Mouse (Mus musculus): ENCODE results near the gene Stk32b. TPM values are rescaled to one million over a fixed set of nuclear protein-coding genes. Genes with fewer than 3 reads are reported as not detected.
A peak's percentile ranks its signal among the peaks of the same experiment; 100 is the strongest.

Gene Stk32b
- polyA plus RNA-seq, 1 experiment: 13.7 TPM

GRCm38 (mm10) chr5:37587861-37588260, 129.1 kb downstream of the Stk32b start:
- WGBS: 48% methylated on average over 5 of the region's 5 CpGs
- Histone ChIP-seq H3K27ac (ENCODE audit: insufficient read depth, low read depth, low read length) (no peak overlapping the region), H3K27me3 (replicated peaks; ENCODE audit: control insufficient read depth, insufficient read depth, low read length) (no peaks in the 10 kb centered on the region), H3K4me1 (ENCODE audit: control insufficient read depth, insufficient read depth, low read length) (peaks cover 3% of the 10 kb centered on the region; the same call in 1 of the 2 replicates), H3K36me3 (ENCODE audit: control insufficient read depth, insufficient read depth, low read length) (no peaks in the 10 kb centered on the region), H3K4me3 (ENCODE audit: insufficient read depth, low read depth, low read length) (no peak overlapping the region)
- DNase-seq: peak; percentile 10
- TF ChIP-seq CTCF (conservative IDR thresholded peaks at IDR 0.05; ENCODE audit: insufficient read depth, insufficient read length, low read depth, low read length): no peak
- TF ChIP-seq POLR2A (IDR thresholded peaks at IDR 0.05; ENCODE audit: low read depth, low read length): no peak

DNA sequence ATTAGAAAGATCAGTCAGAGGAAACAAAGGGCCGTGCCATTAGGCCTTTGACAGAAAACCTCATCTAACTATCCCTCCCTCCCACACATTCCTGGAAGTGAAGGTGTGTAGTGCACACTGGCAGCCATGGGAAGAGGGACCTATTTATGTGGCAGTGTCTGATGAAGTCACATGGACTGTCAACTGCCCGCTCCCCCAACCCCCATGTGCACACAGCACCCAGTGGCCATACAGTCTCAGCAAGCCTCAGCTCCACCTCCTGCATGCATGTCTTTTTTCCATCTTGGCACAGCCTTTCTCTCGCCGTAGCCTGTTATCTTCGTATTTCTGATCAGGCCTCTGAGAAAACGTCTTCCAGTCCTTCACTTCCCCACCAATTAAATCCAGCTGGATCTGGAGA, 130.9 kb downstream of the Stk32b start:
- no peak for DNase-seq
- TF ChIP-seq CTCF (conservative IDR thresholded peaks at IDR 0.05; ENCODE audit: insufficient read depth, insufficient read length, low read depth, low read length): no peak
- TF ChIP-seq POLR2A (IDR thresholded peaks at IDR 0.05; ENCODE audit: low read depth, low read length): no peak
- Histone ChIP-seq H3K27ac (ENCODE audit: insufficient read depth, low read depth, low read length) (no peak overlapping the region), H3K4me3 (ENCODE audit: insufficient read depth, low read depth, low read length) (no peak overlapping the region), H3K36me3 (ENCODE audit: control insufficient read depth, insufficient read depth, low read length) (no peaks in the 10 kb centered on the region), H3K4me1 (ENCODE audit: control insufficient read depth, insufficient read depth, low read length) (peaks cover 3% of the 10 kb centered on the region; the same call in 1 of the 2 replicates), H3K27me3 (replicated peaks; ENCODE audit: control insufficient read depth, insufficient read depth, low read length) (no peaks in the 10 kb centered on the region)
- 84% methylated on average over 6 of the region's 6 CpGs for WGBS

GRCm38 (mm10) chr5:37575427-37575826, 141.5 kb downstream of the Stk32b start:
- H3K4me3 ChIP-seq (ENCODE audit: insufficient read depth, low read depth, low read length): no peak overlapping the region
- WGBS: 56% methylated on average over 6 of the region's 6 CpGs
- H3K27me3 ChIP-seq (replicated peaks; ENCODE audit: control insufficient read depth, insufficient read depth, low read length): no peaks in the 10 kb centered on the region
- H3K4me1 ChIP-seq (ENCODE audit: control insufficient read depth, insufficient read depth, low read length): no peaks in the 10 kb centered on the region
- TF ChIP-seq POLR2A (IDR thresholded peaks at IDR 0.05; ENCODE audit: low read depth, low read length) (no peak), CTCF (conservative IDR thresholded peaks at IDR 0.05; ENCODE audit: insufficient read depth, insufficient read length, low read depth, low read length) (no peak)
- no peaks in the 10 kb centered on the region for H3K36me3 ChIP-seq (ENCODE audit: control insufficient read depth, insufficient read depth, low read length)
- H3K27ac ChIP-seq (ENCODE audit: insufficient read depth, low read depth, low read length): no peak overlapping the region
- no peak for DNase-seq

GRCm38 (mm10) chr5:37557274-37557815, 159.6 kb downstream of the Stk32b start:
- H3K36me3 ChIP-seq (ENCODE audit: control insufficient read depth, insufficient read depth, low read length): no peaks in the 10 kb centered on the region
- H3K27ac ChIP-seq (ENCODE audit: insufficient read depth, low read depth, low read length): no peak overlapping the region
- H3K27me3 ChIP-seq (replicated peaks; ENCODE audit: control insufficient read depth, insufficient read depth, low read length): no peaks in the 10 kb centered on the region
- TF ChIP-seq CTCF (conservative IDR thresholded peaks at IDR 0.05; ENCODE audit: insufficient read depth, insufficient read length, low read depth, low read length): no peak
- no peak for TF ChIP-seq POLR2A (IDR thresholded peaks at IDR 0.05; ENCODE audit: low read depth, low read length)
- no peak overlapping the region for H3K4me3 ChIP-seq (ENCODE audit: insufficient read depth, low read depth, low read length)
- DNase-seq: no peak
- no peaks in the 10 kb centered on the region for H3K4me1 ChIP-seq (ENCODE audit: control insufficient read depth, insufficient read depth, low read length)
- WGBS: 59% methylated on average over 6 of the region's 6 CpGs

- 86% methylated on average over 4 of the region's 4 CpGs for WGBS
- H3K4me3 ChIP-seq (ENCODE audit: insufficient read depth, low read depth, low read length): no peak overlapping the region
- no peak overlapping the region for H3K27ac ChIP-seq (ENCODE audit: insufficient read depth, low read depth, low read length)
- H3K36me3 ChIP-seq (ENCODE audit: control insufficient read depth, insufficient read depth, low read length): no peaks in the 10 kb centered on the region
- TF ChIP-seq POLR2A (IDR thresholded peaks at IDR 0.05; ENCODE audit: low read depth, low read length): no peak
- no peak for TF ChIP-seq CTCF (conservative IDR thresholded peaks at IDR 0.05; ENCODE audit: insufficient read depth, insufficient read length, low read depth, low read length)
- no peaks in the 10 kb centered on the region for H3K4me1 ChIP-seq (ENCODE audit: control insufficient read depth, insufficient read depth, low read length)
- H3K27me3 ChIP-seq (replicated peaks; ENCODE audit: control insufficient read depth, insufficient read depth, low read length): no peaks in the 10 kb centered on the region
- DNase-seq: no peak
Measured at GRCm38 (mm10) chr5:37554231-37554630, 162.7 kb downstream of the Stk32b start.

DNA sequence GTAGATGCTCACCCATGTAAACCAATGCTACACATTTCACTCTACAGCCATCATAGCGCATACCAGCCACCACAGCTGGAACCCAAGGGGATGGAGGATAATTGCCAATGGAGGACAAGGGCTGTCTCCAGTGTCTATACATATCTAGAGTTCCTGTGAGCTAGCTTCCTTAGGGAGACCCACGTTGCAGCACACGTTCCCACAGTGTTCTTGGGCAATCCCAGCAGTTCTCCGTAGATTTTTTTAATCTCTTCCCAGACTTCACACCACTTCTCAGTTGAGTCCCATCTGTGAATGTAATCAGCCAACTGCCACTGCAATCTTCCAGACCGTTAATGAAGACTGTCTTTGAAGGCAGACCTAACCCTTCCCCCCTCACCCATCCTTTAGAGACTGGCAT, 165.3 kb downstream of the Stk32b start:
- no peak for DNase-seq
- H3K36me3 ChIP-seq (ENCODE audit: control insufficient read depth, insufficient read depth, low read length): no peaks in the 10 kb centered on the region
- H3K4me1 ChIP-seq (ENCODE audit: control insufficient read depth, insufficient read depth, low read length): no peaks in the 10 kb centered on the region
- no peak overlapping the region for H3K27ac ChIP-seq (ENCODE audit: insufficient read depth, low read depth, low read length)
- 78% methylated on average over 5 of the region's 5 CpGs for WGBS
- no peaks in the 10 kb centered on the region for H3K27me3 ChIP-seq (replicated peaks; ENCODE audit: control insufficient read depth, insufficient read depth, low read length)
- no peak overlapping the region for H3K4me3 ChIP-seq (ENCODE audit: insufficient read depth, low read depth, low read length)
- TF ChIP-seq POLR2A (IDR thresholded peaks at IDR 0.05; ENCODE audit: low read depth, low read length): no peak
- no peak for TF ChIP-seq CTCF (conservative IDR thresholded peaks at IDR 0.05; ENCODE audit: insufficient read depth, insufficient read length, low read depth, low read length)

GRCm38 (mm10) chr5:37535726-37536293, 181.2 kb downstream of the Stk32b start:
- H3K27ac ChIP-seq (ENCODE audit: insufficient read depth, low read depth, low read length): no peak overlapping the region
- 86% methylated on average over 4 of the region's 4 CpGs for WGBS

More at GRCm38 (mm10) chr5:37535726-37536293, 181.2 kb downstream of the Stk32b start:
- Histone ChIP-seq H3K27me3 (replicated peaks; ENCODE audit: control insufficient read depth, insufficient read depth, low read length) (no peaks in the 10 kb centered on the region), H3K4me1 (ENCODE audit: control insufficient read depth, insufficient read depth, low read length) (no peaks in the 10 kb centered on the region), H3K4me3 (ENCODE audit: insufficient read depth, low read depth, low read length) (no peak overlapping the region), H3K36me3 (ENCODE audit: control insufficient read depth, insufficient read depth, low read length) (no peaks in the 10 kb centered on the region)
- DNase-seq: no peak
- no peak for TF ChIP-seq CTCF (conservative IDR thresholded peaks at IDR 0.05; ENCODE audit: insufficient read depth, insufficient read length, low read depth, low read length)
- TF ChIP-seq POLR2A (IDR thresholded peaks at IDR 0.05; ENCODE audit: low read depth, low read length): no peak
